Mouse (Mus musculus): ENCODE measurements around the gene Gria1. TPM values are rescaled to one million over a fixed set of nuclear protein-coding genes. Genes with fewer than 3 reads are reported as not detected.

The Gria1 gene
- total and polyA plus RNA-seq, 3 experiments: 0.14 to 0.29 (median 0.16) TPM

GRCm38 (mm10) chr11:57013464-57014190 is 2.4 kb downstream of the Gria1 start:
- no peaks in the 10 kb centered on the region for H3K79me2 ChIP-seq (replicated peaks; ENCODE audit: control insufficient read depth, insufficient read depth, low read length)
- no peak for TF ChIP-seq POLR2A (IDR thresholded peaks at IDR 0.05; ENCODE audit: insufficient read depth, low read depth, low read length)
- TF ChIP-seq EP300 (IDR thresholded peaks at IDR 0.05; ENCODE audit: insufficient read depth, low read depth, low read length): no peak
- no peak for TF ChIP-seq CTCF (IDR thresholded peaks at IDR 0.05)
- no peak overlapping the region for H3K9ac ChIP-seq (ENCODE audit: low read depth, low read length)
- DNase-seq: no peak
- WGBS: 60% methylated on average over 9 of the region's 9 CpGs
- no peaks in the 10 kb centered on the region for H3K36me3 ChIP-seq (ENCODE audit: control insufficient read depth, insufficient read depth, low read length)
- no peak overlapping the region for H3K27ac ChIP-seq
- no peak overlapping the region for H3K4me3 ChIP-seq
- H3K4me1 ChIP-seq (ENCODE audit: control insufficient read depth, insufficient read depth, low read length): no peaks in the 10 kb centered on the region; the same call in 1 of the 2 replicates
- no peaks in the 10 kb centered on the region for H3K27me3 ChIP-seq (ENCODE audit: control insufficient read depth, insufficient read depth, low read length)
- intact Hi-C loops (cut with DNase I): no loop called here

DNA sequence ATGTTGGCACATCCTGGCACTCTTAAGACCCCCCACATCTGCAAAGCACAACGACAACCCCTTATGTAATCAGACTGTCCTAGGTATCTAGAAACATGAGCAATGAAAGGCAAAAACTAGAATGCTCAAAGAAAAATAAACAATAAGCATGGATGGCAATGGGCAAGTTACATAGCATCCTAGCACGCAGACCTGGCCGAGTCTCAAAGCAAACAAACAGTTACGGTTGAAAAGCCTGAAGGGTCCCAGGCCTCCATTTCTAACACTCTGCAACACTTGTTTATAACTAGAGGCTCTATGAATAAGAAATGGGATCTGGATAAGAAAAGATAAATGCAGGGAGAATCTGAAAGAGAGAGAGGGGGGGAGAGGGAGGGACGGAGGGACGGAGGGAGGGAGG is 3.2 kb downstream of the Gria1 start:
- intact Hi-C loops (cut with DNase I): no loop called here
- WGBS: 58% methylated on average over 6 of the region's 6 CpGs
- no peak for DNase-seq

GRCm38 (mm10) chr11:57018536-57018935 is 7.3 kb downstream of the Gria1 start:
- Histone ChIP-seq H3K27me3 (ENCODE audit: control insufficient read depth, insufficient read depth, low read length) (no peaks in the 10 kb centered on the region), H3K36me3 (ENCODE audit: control insufficient read depth, insufficient read depth, low read length) (no peaks in the 10 kb centered on the region), H3K27ac (no peak overlapping the region), H3K4me3 (no peak overlapping the region), H3K4me1 (ENCODE audit: control insufficient read depth, insufficient read depth, low read length) (no peaks in the 10 kb centered on the region; the same call in 1 of the 2 replicates), H3K9ac (ENCODE audit: low read depth, low read length) (no peak overlapping the region), H3K79me2 (replicated peaks; ENCODE audit: control insufficient read depth, insufficient read depth, low read length) (no peaks in the 10 kb centered on the region)
- 65% methylated on average over 4 of the region's 4 CpGs for WGBS
- DNase-seq: no peak
- intact Hi-C loops (cut with DNase I): no loop called here
- TF ChIP-seq CTCF (IDR thresholded peaks at IDR 0.05): peak; percentile 43
- TF ChIP-seq POLR2A (IDR thresholded peaks at IDR 0.05; ENCODE audit: insufficient read depth, low read depth, low read length): no peak

More for the DNA sequence above, 3.2 kb downstream of the Gria1 start:
- Histone ChIP-seq H3K4me3 (no peak overlapping the region), H3K36me3 (ENCODE audit: control insufficient read depth, insufficient read depth, low read length) (no peaks in the 10 kb centered on the region), H3K27me3 (ENCODE audit: control insufficient read depth, insufficient read depth, low read length) (no peaks in the 10 kb centered on the region), H3K9ac (ENCODE audit: low read depth, low read length) (no peak overlapping the region), H3K27ac (no peak overlapping the region), H3K4me1 (ENCODE audit: control insufficient read depth, insufficient read depth, low read length) (no peaks in the 10 kb centered on the region; the same call in 1 of the 2 replicates), H3K79me2 (replicated peaks; ENCODE audit: control insufficient read depth, insufficient read depth, low read length) (no peaks in the 10 kb centered on the region)
- TF ChIP-seq EP300 (IDR thresholded peaks at IDR 0.05; ENCODE audit: insufficient read depth, low read depth, low read length) (no peak), CTCF (IDR thresholded peaks at IDR 0.05) (no peak), POLR2A (IDR thresholded peaks at IDR 0.05; ENCODE audit: insufficient read depth, low read depth, low read length) (no peak)

GRCm38 (mm10) chr11:57022400-57022799 is 11.2 kb downstream of the Gria1 start:
- Histone ChIP-seq H3K79me2 (replicated peaks; ENCODE audit: control insufficient read depth, insufficient read depth, low read length) (no peaks in the 10 kb centered on the region), H3K4me1 (ENCODE audit: control insufficient read depth, insufficient read depth, low read length) (no peaks in the 10 kb centered on the region; the same call in 1 of the 2 replicates), H3K27me3 (ENCODE audit: control insufficient read depth, insufficient read depth, low read length) (no peaks in the 10 kb centered on the region), H3K27ac (no peak overlapping the region), H3K4me3 (no peak overlapping the region), H3K9ac (ENCODE audit: low read depth, low read length) (no peak overlapping the region), H3K36me3 (ENCODE audit: control insufficient read depth, insufficient read depth, low read length) (no peaks in the 10 kb centered on the region)
- no peak for DNase-seq
- intact Hi-C loops (cut with DNase I): loop anchor here (10.0 kb wide), 1 partner anchor 442 kb away; no protein-coding TSS in a partner anchor
- 68% methylated on average over 4 of the region's 4 CpGs for WGBS
- TF ChIP-seq POLR2A (IDR thresholded peaks at IDR 0.05; ENCODE audit: insufficient read depth, low read depth, low read length) (no peak), EP300 (IDR thresholded peaks at IDR 0.05; ENCODE audit: insufficient read depth, low read depth, low read length) (no peak), CTCF (IDR thresholded peaks at IDR 0.05) (no peak)

- H3K4me3 ChIP-seq: no peak overlapping the region
- no peaks in the 10 kb centered on the region for H3K36me3 ChIP-seq (ENCODE audit: control insufficient read depth, insufficient read depth, low read length)
- H3K9ac ChIP-seq (ENCODE audit: low read depth, low read length): no peak overlapping the region
- 64% methylated on average over 5 of the region's 5 CpGs for WGBS
- TF ChIP-seq EP300 (IDR thresholded peaks at IDR 0.05; ENCODE audit: insufficient read depth, low read depth, low read length) (no peak), CTCF (IDR thresholded peaks at IDR 0.05) (no peak), POLR2A (IDR thresholded peaks at IDR 0.05; ENCODE audit: insufficient read depth, low read depth, low read length) (no peak)
- no peak overlapping the region for H3K27ac ChIP-seq
- intact Hi-C loops (cut with DNase I): no loop called here
- H3K27me3 ChIP-seq (ENCODE audit: control insufficient read depth, insufficient read depth, low read length): no peaks in the 10 kb centered on the region
- H3K4me1 ChIP-seq (ENCODE audit: control insufficient read depth, insufficient read depth, low read length): no peaks in the 10 kb centered on the region; the same call in 1 of the 2 replicates
- DNase-seq: no peak
- H3K79me2 ChIP-seq (replicated peaks; ENCODE audit: control insufficient read depth, insufficient read depth, low read length): no peaks in the 10 kb centered on the region
These were observed 19.3 kb downstream of the Gria1 start for GRCm38 (mm10) chr11:57030448-57030847.

- Histone ChIP-seq H3K4me1 (ENCODE audit: control insufficient read depth, insufficient read depth, low read length) (no peaks in the 10 kb centered on the region), H3K36me3 (ENCODE audit: control insufficient read depth, insufficient read depth, low read length) (no peaks in the 10 kb centered on the region), H3K27me3 (ENCODE audit: control insufficient read depth, insufficient read depth, low read length) (no peaks in the 10 kb centered on the region), H3K27ac (no peak overlapping the region), H3K79me2 (replicated peaks; ENCODE audit: control insufficient read depth, insufficient read depth, low read length) (no peaks in the 10 kb centered on the region), H3K4me3 (no peak overlapping the region), H3K9ac (ENCODE audit: low read depth, low read length) (no peak overlapping the region)
- intact Hi-C loops (cut with DNase I): no loop called here
- no peak for DNase-seq
- WGBS: 39% methylated on average over 7 of the region's 7 CpGs
- TF ChIP-seq POLR2A (IDR thresholded peaks at IDR 0.05; ENCODE audit: insufficient read depth, low read depth, low read length) (no peak), CTCF (IDR thresholded peaks at IDR 0.05) (no peak), EP300 (IDR thresholded peaks at IDR 0.05; ENCODE audit: insufficient read depth, low read depth, low read length) (no peak)
These were observed 27.6 kb downstream of the Gria1 start for GRCm38 (mm10) chr11:57038807-57039206.
